Mouse (Mus musculus) embryonic facial prominence, embryonic 12.5 days (tissue): ENCODE measurements at regions not wholly inside any gene's neighbourhood (a gene's known extent, or its start where the extent isn't known, plus 50 kb on each side); places are given as distances from the start of the nearest gene placed in this dataset.

Experiments used
- ATAC-seq: fragments of 200-750 bp; cut with Nextera tagmentation; 2 replicates; pipeline ENCODE4 v1.8.0; 2017; ENCODE audit not compliant: insufficient number of reproducible peaks, insufficient read depth, low FRiP score, low TSS enrichment
- H3K27ac ChIP-seq: fragments of 300-500 bp; sonication (generic); 2 replicates; pipeline ENCODE4 v1.5.1; 2016; ENCODE audit warnings: mild to moderate bottlenecking
- H3K27me3 ChIP-seq: fragments of 300-500 bp; sonication (generic); 2 replicates; pipeline ENCODE4 v1.6.1; 2016; ENCODE audit warnings: mild to moderate bottlenecking, moderate library complexity
- H3K36me3 ChIP-seq: fragments of 300-500 bp; sonication (generic); 2 replicates; pipeline ENCODE4 v1.6.1; 2016; ENCODE audit warnings: mild to moderate bottlenecking
- H3K4me1 ChIP-seq: fragments of 300-500 bp; sonication (generic); 2 replicates; pipeline ENCODE4 v1.6.1; 2016
- H3K4me2 ChIP-seq: fragments of 300-500 bp; sonication (generic); replicated peaks from 2 replicates; pipeline ENCODE4 v1.6.1; 2016; ENCODE audit warnings: mild to moderate bottlenecking, moderate library complexity
- H3K4me3 ChIP-seq: fragments of 300-500 bp; sonication (generic); 2 replicates; pipeline ENCODE4 v1.5.1; 2016; ENCODE audit warnings: mild to moderate bottlenecking
- H3K9ac ChIP-seq: fragments of 300-500 bp; sonication (generic); 2 replicates; pipeline ENCODE4 v1.6.1; 2016; ENCODE audit warnings: mild to moderate bottlenecking, moderate library complexity
- H3K9me3 ChIP-seq: fragments of 300-500 bp; sonication (generic); 2 replicates; pipeline ENCODE4 v1.6.1; 2016; ENCODE audit warnings: mild to moderate bottlenecking, moderate library complexity
- WGBS: fragments of 180-500 bp; shearing (Covaris S2); methylation state at CpG from one replicate; pipeline ENCODE4 v1.1.7; 2016; 5-methylcytosine and 5-hydroxymethylcytosine counted together

DNA sequence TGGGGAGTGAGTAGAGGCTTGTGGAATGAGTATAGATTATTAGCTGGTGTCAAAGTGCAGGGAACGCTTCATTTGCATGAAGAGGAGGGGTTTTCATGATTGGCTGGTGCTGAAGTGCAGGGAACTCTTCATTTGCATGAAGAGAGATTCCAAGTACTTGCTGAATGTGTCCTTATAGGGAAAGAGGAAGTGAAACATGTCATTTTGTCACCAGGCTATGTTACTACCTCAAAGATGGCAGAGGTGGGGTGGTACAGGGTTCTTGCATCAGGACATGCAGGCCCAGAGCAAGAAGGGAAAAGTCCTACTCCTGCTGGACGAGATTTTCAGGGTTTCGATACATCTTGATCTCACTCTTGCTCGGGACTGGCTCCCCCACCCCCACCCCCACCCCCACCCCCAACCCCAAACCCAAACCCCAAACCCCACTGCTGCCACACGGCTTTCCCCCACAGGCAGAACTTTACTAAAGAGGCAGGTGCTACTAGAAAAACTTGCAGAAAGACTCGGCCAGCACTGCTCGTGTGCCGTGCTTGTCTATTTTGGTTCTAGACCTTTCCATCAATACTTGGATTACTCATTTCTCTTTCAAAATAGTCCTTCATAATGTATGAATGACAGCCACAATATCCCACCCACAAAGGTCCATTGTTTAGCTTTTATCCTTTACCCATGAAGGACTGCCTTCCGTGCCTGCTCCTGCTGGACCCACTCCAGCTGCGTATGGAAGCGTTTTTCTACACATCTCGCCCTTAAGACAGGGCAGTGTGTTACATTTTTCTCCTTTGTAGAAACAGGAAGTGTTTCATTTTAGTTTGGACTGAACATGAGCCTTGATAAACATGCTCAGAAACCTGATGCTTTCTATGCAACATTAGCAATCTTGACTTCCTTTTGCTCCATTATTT is 223.0 kb upstream of the N6amt1 start:
- no peaks in the 10 kb centered on the region for H3K4me1 ChIP-seq
- no peak overlapping the region for H3K27ac ChIP-seq
- no peak overlapping the region for H3K4me2 ChIP-seq
- WGBS = 61% methylated on average over 12 of the region's 12 CpGs
- ATAC-seq = no peak
- H3K36me3 ChIP-seq = no peaks in the 10 kb centered on the region
- H3K4me3 ChIP-seq = no peak overlapping the region
- no peaks in the 10 kb centered on the region for H3K9me3 ChIP-seq
- no peak overlapping the region for H3K9ac ChIP-seq
- H3K27me3 ChIP-seq = no peaks in the 10 kb centered on the region

DNA sequence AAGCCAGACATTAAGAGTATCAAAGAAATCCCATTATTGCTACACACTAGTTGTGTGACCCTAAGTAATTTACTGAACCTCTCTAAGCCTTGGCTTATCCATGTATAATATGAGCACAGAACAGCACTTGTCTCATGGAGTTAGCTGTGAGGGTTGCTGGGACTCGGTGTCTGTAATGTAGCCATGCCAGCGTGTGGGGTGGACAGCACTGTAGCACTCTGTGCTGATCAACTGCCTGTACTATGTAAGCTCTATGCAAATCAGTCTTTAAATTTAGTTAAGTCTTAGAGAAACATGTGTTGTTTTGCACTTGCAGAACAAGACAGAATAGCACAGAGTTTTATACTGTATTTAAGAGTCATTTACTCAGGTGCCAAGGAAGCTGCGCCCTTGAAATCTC is 225.0 kb upstream of the N6amt1 start:
- Histone ChIP-seq H3K9ac (no peak overlapping the region), H3K27me3 (no peaks in the 10 kb centered on the region), H3K36me3 (no peaks in the 10 kb centered on the region), H3K4me2 (no peak overlapping the region), H3K4me3 (no peak overlapping the region), H3K9me3 (no peaks in the 10 kb centered on the region), H3K27ac (no peak overlapping the region), H3K4me1 (no peaks in the 10 kb centered on the region)
- 90% methylated on average over 3 of the region's 3 CpGs for WGBS
- no peak for ATAC-seq

DNA sequence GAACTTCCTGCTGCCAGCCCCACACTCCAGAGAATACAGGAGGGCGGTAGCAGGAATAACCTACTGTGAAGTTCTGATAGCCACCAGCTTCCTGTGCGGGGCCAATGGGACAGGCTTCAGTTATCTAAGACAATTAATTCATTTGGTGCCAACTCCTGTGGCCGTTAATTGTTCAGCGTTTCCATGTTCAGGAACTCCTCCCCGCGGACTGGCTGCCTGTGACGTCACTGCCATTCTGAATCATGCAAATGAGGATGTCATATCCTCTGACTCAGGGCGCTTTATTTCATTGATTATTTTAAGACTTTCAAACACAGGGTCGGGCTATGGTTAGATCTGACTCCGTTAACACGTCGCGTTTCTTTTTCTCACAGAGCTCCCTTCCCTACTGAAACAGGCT is 225.8 kb upstream of the N6amt1 start:
- no peaks in the 10 kb centered on the region for H3K9me3 ChIP-seq
- 76% methylated on average over 13 of the region's 13 CpGs for WGBS
- H3K4me2 ChIP-seq = no peak overlapping the region; the same call in 1 of the 2 replicates
- no peak for ATAC-seq
- H3K27ac ChIP-seq = no peak overlapping the region
- no peaks in the 10 kb centered on the region for H3K4me1 ChIP-seq
- H3K36me3 ChIP-seq = no peaks in the 10 kb centered on the region
- no peak overlapping the region for H3K4me3 ChIP-seq
- no peak overlapping the region for H3K9ac ChIP-seq
- H3K27me3 ChIP-seq = no peaks in the 10 kb centered on the region

DNA sequence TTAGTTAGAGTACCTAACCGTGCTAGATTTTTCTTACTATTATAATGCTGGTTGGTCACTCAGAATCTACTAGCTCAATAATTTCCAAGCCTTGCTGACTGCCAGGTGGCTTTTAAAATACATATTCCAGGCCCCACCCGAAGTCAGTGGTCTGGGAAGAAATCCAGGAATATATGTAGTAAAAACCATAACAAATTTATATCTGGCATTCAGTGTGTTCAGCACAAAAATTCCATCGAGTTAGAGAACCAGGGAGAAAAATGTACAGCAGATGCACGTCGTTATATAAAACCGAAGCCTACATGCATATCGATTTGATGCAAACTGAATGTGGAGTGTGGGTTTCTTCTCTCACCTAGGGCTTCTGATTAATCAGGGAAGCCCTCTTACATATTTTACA is 229.5 kb upstream of the N6amt1 start:
- 66% methylated on average over 7 of the region's 7 CpGs for WGBS
- H3K36me3 ChIP-seq = no peaks in the 10 kb centered on the region
- H3K4me2 ChIP-seq = no peak overlapping the region
- no peak for ATAC-seq
- H3K9ac ChIP-seq = no peak overlapping the region
- no peaks in the 10 kb centered on the region for H3K4me1 ChIP-seq
- no peaks in the 10 kb centered on the region for H3K27me3 ChIP-seq
- no peak overlapping the region for H3K27ac ChIP-seq
- H3K9me3 ChIP-seq = no peaks in the 10 kb centered on the region
- H3K4me3 ChIP-seq = no peak overlapping the region

DNA sequence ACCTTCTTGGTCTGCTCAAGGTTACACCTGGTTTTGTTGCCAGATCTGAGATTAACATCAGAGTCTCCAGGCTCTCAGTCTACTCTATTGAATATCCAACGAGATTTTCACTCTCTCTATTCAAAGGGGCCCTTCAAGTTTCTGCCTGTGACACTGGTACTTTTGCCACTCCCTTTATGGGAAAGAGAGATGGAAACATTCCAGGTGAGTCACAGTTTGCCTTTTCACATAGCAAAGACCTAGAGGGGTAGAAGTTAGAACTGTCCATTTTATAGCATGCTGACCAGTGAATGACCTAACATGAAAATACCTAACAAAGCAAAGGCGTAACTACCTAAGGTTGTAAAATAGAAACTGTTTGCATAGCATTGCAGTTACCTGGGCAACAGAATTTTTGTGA is 250.4 kb upstream of the N6amt1 start:
- Histone ChIP-seq H3K9ac (no peak overlapping the region), H3K36me3 (no peaks in the 10 kb centered on the region), H3K4me2 (no peak overlapping the region), H3K4me1 (no peaks in the 10 kb centered on the region), H3K4me3 (no peak overlapping the region), H3K9me3 (no peaks in the 10 kb centered on the region), H3K27me3 (no peaks in the 10 kb centered on the region), H3K27ac (no peak overlapping the region)
- WGBS = 70% methylated on average over 2 of the region's 2 CpGs
- ATAC-seq = no peak

DNA sequence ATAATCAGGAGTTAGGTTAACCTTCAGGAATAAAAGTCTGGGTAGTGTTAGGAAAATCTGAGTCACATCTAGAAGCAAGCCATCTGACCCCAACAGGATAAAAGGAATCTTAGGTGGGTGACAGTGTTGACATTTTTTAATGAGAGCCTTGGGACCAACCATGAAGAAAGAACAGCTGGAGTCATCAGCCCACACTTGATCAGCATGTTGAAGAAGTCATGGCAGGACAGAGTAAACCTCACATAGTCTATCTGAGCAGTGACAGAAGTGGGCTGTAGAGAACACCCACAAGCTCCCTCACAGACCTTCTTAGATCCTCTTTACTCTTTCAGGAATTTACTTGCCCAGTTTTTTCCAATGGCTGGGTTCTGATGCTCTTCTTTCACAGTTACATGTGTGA is 251.9 kb upstream of the N6amt1 start:
- no peaks in the 10 kb centered on the region for H3K27me3 ChIP-seq
- H3K4me1 ChIP-seq = no peaks in the 10 kb centered on the region
- H3K9ac ChIP-seq = no peak overlapping the region
- no peaks in the 10 kb centered on the region for H3K9me3 ChIP-seq
- H3K36me3 ChIP-seq = no peaks in the 10 kb centered on the region
- no peak overlapping the region for H3K4me2 ChIP-seq
- H3K27ac ChIP-seq = no peak overlapping the region
- ATAC-seq = no peak
- no peak overlapping the region for H3K4me3 ChIP-seq

DNA sequence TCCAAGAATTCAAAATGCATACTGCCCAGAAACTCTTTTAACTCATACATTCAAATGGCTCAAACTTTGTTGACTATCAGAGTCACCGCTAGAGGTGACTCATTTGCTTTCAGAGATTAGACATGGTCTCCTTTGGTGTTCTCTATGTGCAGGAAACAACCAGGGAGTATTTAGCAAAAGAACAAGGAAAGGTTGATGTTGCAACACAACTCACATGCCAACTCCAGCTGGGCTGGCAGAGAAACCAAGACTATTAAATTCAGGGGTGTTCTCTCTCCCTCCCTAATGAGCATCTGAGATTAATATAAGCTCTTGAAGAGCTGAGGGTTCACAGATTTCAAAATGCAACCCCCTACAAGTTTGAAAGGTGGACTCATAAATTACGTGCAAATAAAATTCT is 262.0 kb upstream of the N6amt1 start:
- H3K27me3 ChIP-seq = no peaks in the 10 kb centered on the region
- no peak overlapping the region for H3K4me3 ChIP-seq
- no peak overlapping the region for H3K9ac ChIP-seq
- H3K36me3 ChIP-seq = no peaks in the 10 kb centered on the region
- WGBS = 86% methylated on average over 2 of the region's 2 CpGs
- no peak overlapping the region for H3K4me2 ChIP-seq
- no peaks in the 10 kb centered on the region for H3K4me1 ChIP-seq
- ATAC-seq = no peak
- no peak overlapping the region for H3K27ac ChIP-seq
- H3K9me3 ChIP-seq = no peaks in the 10 kb centered on the region

DNA sequence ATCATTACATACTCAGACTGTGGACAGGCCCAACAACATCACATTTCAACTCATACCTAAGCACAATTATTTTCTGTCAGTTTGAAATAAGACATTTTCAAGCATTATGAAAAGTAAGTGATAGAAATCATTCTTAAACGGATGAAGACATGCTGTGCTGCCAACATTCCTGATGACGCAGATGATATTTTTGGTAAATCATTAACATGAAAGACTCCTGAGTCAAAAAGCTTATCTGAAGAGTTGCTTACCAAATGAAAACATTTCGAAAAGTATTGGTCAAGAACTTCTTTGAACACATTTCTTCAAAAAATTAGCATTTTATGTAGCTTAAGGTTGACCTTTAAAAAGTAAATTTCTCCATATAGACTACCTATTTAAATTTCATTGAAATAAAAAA is 264.7 kb upstream of the N6amt1 start:
- Histone ChIP-seq H3K4me3 (no peak overlapping the region), H3K27me3 (no peaks in the 10 kb centered on the region), H3K27ac (no peak overlapping the region), H3K36me3 (no peaks in the 10 kb centered on the region), H3K4me2 (no peak overlapping the region), H3K9me3 (no peaks in the 10 kb centered on the region), H3K9ac (no peak overlapping the region), H3K4me1 (no peaks in the 10 kb centered on the region)
- no peak for ATAC-seq
- 81% methylated on average over 3 of the region's 3 CpGs for WGBS

DNA sequence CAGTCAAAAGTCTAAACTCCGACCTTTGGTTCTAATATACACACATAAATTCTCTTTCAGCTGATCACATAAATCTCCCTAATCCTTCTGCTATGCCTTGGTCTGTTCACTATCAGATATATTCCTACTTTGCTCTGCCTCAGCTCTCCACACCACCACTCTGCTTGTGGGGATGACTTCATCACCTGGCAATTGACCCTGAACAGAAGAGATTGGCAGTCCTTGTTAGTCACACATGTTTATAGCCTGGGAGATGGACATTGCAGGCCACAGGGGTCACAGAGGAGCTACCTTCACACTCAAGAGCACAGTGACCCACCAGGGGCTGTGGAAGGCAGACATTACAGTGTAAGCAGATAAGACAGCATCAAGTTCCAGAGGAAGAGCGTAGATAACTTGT is 270.5 kb upstream of the N6amt1 start:
- H3K4me1 ChIP-seq = no peaks in the 10 kb centered on the region
- H3K4me3 ChIP-seq = no peak overlapping the region
- H3K9ac ChIP-seq = no peak overlapping the region
- H3K27ac ChIP-seq = no peak overlapping the region
- 73% methylated on average over 2 of the region's 2 CpGs for WGBS
- no peak overlapping the region for H3K4me2 ChIP-seq
- no peak for ATAC-seq
- H3K27me3 ChIP-seq = no peaks in the 10 kb centered on the region
- H3K36me3 ChIP-seq = no peaks in the 10 kb centered on the region
- H3K9me3 ChIP-seq = no peaks in the 10 kb centered on the region

DNA sequence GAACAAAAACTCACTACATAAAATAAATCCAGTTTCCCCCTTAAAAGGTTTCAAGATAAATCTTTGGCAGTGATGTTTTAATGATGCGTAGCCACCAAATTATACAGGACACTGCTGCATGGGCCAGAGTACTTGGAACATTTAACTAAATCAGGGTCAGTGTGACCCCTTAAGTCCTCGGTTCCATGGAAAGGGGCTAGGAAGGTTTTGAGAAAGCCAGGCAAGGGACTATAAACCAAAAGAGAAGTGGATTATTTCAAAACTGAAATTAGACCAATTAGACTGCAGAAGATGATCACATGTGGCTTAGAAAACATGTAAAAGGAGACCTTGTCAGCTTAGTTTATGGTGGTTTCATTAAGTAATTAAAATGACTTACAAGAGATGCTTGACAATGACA is 276.6 kb upstream of the N6amt1 start:
- Histone ChIP-seq H3K4me2 (no peak overlapping the region), H3K27ac (no peak overlapping the region), H3K27me3 (no peaks in the 10 kb centered on the region), H3K9ac (no peak overlapping the region), H3K4me3 (no peak overlapping the region), H3K9me3 (no peaks in the 10 kb centered on the region), H3K36me3 (no peaks in the 10 kb centered on the region), H3K4me1 (no peaks in the 10 kb centered on the region)
- ATAC-seq = no peak
- 92% methylated on average over 2 of the region's 2 CpGs for WGBS

DNA sequence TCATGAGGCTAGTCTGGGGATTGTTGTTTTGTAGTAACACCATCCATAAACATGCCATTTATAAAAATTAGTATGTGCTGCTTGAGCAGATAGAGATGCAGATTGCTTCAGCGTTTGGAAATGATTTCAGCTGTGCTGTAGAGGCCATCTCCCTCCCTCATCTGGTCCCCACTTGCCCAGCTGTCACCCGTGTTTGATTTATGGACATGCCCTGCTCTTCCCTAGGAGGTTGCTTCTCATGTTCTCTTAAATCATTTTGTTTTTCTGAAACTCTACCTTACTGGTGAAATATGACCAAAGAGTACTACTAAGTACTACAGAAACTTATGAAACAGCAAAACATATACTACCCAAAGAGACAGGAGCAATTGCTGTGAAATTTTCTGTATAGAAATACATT is 284.7 kb upstream of the N6amt1 start:
- Histone ChIP-seq H3K36me3 (no peaks in the 10 kb centered on the region), H3K4me1 (peaks cover 3% of the 10 kb centered on the region; the same call in 1 of the 2 replicates), H3K27ac (no peak overlapping the region), H3K4me2 (no peak overlapping the region), H3K4me3 (no peak overlapping the region), H3K27me3 (no peaks in the 10 kb centered on the region), H3K9ac (no peak overlapping the region), H3K9me3 (no peaks in the 10 kb centered on the region)
- no peak for ATAC-seq
- 59% methylated on average over 2 of the region's 2 CpGs for WGBS

DNA sequence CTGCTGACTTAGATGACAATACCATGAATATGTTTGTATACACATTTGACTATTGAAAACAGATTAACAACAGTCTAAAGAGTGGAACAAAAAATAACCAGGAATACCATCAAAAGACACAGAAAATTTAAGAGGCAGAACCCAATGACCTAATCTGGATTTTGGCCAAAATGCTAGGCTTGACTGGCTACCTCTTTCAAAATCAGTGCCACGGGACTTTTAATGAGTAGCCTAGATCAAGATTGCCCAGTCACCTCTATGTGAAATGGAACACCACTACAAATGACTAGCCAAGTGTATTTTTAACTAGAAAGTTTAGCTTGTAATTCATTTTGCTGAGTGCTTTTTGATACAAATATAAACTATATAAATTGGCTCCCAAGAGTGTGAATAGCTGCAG is 286.0 kb upstream of the N6amt1 start:
- no peak overlapping the region for H3K4me3 ChIP-seq
- H3K9ac ChIP-seq = no peak overlapping the region
- no peak for ATAC-seq
- no peak overlapping the region for H3K27ac ChIP-seq
- peaks cover 3% of the 10 kb centered on the region; the same call in 1 of the 2 replicates for H3K4me1 ChIP-seq
- 72% methylated on average over 1 of the region's 1 CpGs for WGBS
- H3K27me3 ChIP-seq = no peaks in the 10 kb centered on the region
- no peaks in the 10 kb centered on the region for H3K36me3 ChIP-seq
- H3K9me3 ChIP-seq = no peaks in the 10 kb centered on the region
- H3K4me2 ChIP-seq = no peak overlapping the region
